Mouse (Mus musculus) spleen, adult 2 months (tissue): ENCODE results near the gene Smim7.

Experiments
- CTCF ChIP-seq: fragments of 200-500 bp; IDR thresholded peaks from 2 replicates; pipeline ENCODE4 v1.5.1; 2011; ENCODE audit warnings: mild to moderate bottlenecking, inconsistent platforms; ENCODE audit not compliant: insufficient read depth, insufficient read length, insufficient replicate concordance; ENCODE audit errors: extremely low read depth
- POLR2A ChIP-seq: fragments of 200-500 bp; IDR thresholded peaks from 2 replicates; pipeline ENCODE4 v1.6.1; 2011; ENCODE audit warnings: low read depth, low read length, inconsistent platforms

DNA sequence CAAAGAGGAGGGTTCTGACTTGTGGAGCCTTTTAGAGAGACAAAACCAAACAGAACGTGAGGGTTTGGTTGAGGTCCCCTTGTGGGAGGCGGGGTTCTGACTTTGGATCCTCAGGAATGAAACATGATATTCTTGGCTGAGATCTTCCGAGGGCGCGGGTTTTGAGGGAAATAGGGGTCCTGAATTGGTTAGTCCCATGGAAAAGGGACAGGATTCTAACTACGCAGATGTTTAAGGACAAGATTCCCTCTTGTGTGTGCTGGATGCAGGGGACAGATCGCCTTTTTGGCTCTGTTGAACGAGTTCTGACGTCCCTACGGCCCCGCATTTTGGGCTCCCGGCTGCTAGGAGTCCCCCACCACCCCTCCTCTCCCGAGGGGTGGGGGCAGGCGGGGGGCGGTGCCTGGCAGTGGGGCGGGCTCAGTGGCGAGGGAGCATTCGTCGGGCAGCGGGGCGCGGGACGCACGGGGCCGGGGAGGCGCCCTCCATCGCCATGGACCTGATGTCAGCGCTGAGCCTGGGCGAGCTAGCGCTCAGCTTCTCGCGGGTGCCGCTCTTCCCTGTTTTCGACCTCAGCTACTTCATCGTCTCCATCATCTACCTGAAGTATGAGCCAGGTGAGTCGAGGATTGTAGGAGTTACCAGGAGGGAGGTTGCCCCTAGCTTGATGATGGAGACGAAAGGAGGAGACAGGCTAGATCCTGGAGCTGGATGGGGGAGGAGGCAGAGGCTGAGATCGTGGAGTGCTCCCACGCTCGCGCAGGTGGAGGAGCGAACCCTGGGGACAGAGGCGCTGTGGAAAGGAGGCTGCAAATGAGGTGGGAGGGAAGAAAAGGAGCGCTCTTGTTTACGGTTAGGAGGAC, 954 bp upstream of the Smim7 start, which contains the start of gene Tmem38a:
- TF ChIP-seq CTCF (no peak), POLR2A (no peak)
